Mouse (Mus musculus) naive thymus-derived CD4-positive, alpha-beta T cell, adult 5 months (primary cell): ENCODE results near the gene Rbm44. TPM values are rescaled to one million over a fixed set of nuclear protein-coding genes. Genes with fewer than 3 reads are reported as not detected.

Experiments
- polyA plus RNA-seq: library from polyadenylated mRNA; unstranded; fragments of 100-300 nt; shearing (Covaris generic); gene quantifications from one replicate; pipeline ENCODE4 v1.2.1, GENCODE M21; 2017

Gene Rbm44
- polyA plus RNA-seq = 0.26 TPM

GRCm38 (mm10) chr1:91144813-91145212 lies at the start of gene Rbm44:
Gene Rbm44, plus strand, starts transcription at chr1:91145089.

GRCm38 (mm10) chr1:91179533-91180173 lies 34.8 kb downstream of the Rbm44 start, which contains the start of gene Ramp1:
Gene Ramp1, plus strand, starts transcription at chr1:91179822.

Other genes with a start within 250 kb of the Rbm44 start
- not detected for gene Mlph, start 230.0 kb upstream of the Rbm44 start, polyA plus RNA-seq
- gene Prlh, start 192.0 kb upstream of the Rbm44 start, polyA plus RNA-seq = not detected
- not detected for gene Rab17, start 175.4 kb upstream of the Rbm44 start, polyA plus RNA-seq
- gene Lrrfip1, start 146.4 kb upstream of the Rbm44 start, polyA plus RNA-seq = 226 TPM
- 35.9 TPM for gene Ramp1, start 34.7 kb downstream of the Rbm44 start, polyA plus RNA-seq
- 51.0 TPM for gene Ube2f, start 105.2 kb downstream of the Rbm44 start, polyA plus RNA-seq
- 16.2 TPM for gene Scly, start 153.2 kb downstream of the Rbm44 start, polyA plus RNA-seq
- gene Espnl, start 177.0 kb downstream of the Rbm44 start, polyA plus RNA-seq = not detected
- gene Klhl30, start 205.9 kb downstream of the Rbm44 start, polyA plus RNA-seq = not detected
- gene Erfe, start 221.3 kb downstream of the Rbm44 start, polyA plus RNA-seq = not detected